Mouse (Mus musculus): ENCODE measurements around the gene Ptdss2. TPM values are rescaled to one million over a fixed set of nuclear protein-coding genes. Genes with fewer than 3 reads are reported as not detected.

Gene Ptdss2
- total and polyA plus RNA-seq, 2 experiments from 2014 or later, result 35.5 to 54.8 TPM

- Histone ChIP-seq H3K27ac (ENCODE audit: low read depth) (no peak overlapping the region), H3K9me3 (replicated peaks; ENCODE audit: control insufficient read depth, low read length) (no peaks in the 10 kb centered on the region), H3K36me3 (replicated peaks; ENCODE audit: control insufficient read depth, insufficient read depth, low read length) (peaks cover 27% of the 10 kb centered on the region), H3K4me1 (ENCODE audit: control insufficient read depth, insufficient read depth) (no peaks in the 10 kb centered on the region), H3K27me3 (ENCODE audit: control insufficient read depth, insufficient read depth, low read length) (no peaks in the 10 kb centered on the region), H3K4me2 (ENCODE audit: low read depth, low read length) (no peak overlapping the region), H3K9ac (replicated peaks; ENCODE audit: low read depth, low read length) (no peak overlapping the region), H3K4me3 (ENCODE audit: low read depth, low read length) (no peak overlapping the region)
- TF ChIP-seq EP300 (IDR thresholded peaks at IDR 0.05; ENCODE audit: low read depth) (no peak), CTCF (IDR thresholded peaks at IDR 0.05; ENCODE audit: low read depth) (peak; percentile 41)
- ATAC-seq (ENCODE audit: insufficient read depth, low read depth), result peak; percentile 11; the same call in 1 of the 2 replicates
- no peak for DNase-seq (ENCODE audit: low spot score)
- 54% methylated on average over 5 of the region's 5 CpGs for WGBS
These were observed 20.9 kb downstream of the Ptdss2 start for GRCm38 (mm10) chr7:141143112-141143511.

GRCm38 (mm10) chr7:141143861-141144260, 21.7 kb downstream of the Ptdss2 start:
- 79% methylated on average over 2 of the region's 2 CpGs for WGBS
- Histone ChIP-seq H3K9ac (replicated peaks; ENCODE audit: low read depth, low read length) (no peak overlapping the region), H3K4me2 (ENCODE audit: low read depth, low read length) (no peak overlapping the region), H3K4me3 (ENCODE audit: low read depth, low read length) (no peak overlapping the region), H3K4me1 (ENCODE audit: control insufficient read depth, insufficient read depth) (no peaks in the 10 kb centered on the region), H3K27me3 (ENCODE audit: control insufficient read depth, insufficient read depth, low read length) (no peaks in the 10 kb centered on the region), H3K9me3 (replicated peaks; ENCODE audit: control insufficient read depth, low read length) (no peaks in the 10 kb centered on the region), H3K27ac (ENCODE audit: low read depth) (no peak overlapping the region), H3K36me3 (replicated peaks; ENCODE audit: control insufficient read depth, insufficient read depth, low read length) (peaks cover 23% of the 10 kb centered on the region)
- TF ChIP-seq EP300 (IDR thresholded peaks at IDR 0.05; ENCODE audit: low read depth), result no peak
- TF ChIP-seq CTCF (IDR thresholded peaks at IDR 0.05; ENCODE audit: low read depth), result no peak
- DNase-seq (ENCODE audit: low spot score), result no peak
- no peak for ATAC-seq (ENCODE audit: insufficient read depth, low read depth)

- H3K27me3 ChIP-seq (ENCODE audit: control insufficient read depth, insufficient read depth, low read length), result no peaks in the 10 kb centered on the region
- H3K36me3 ChIP-seq (replicated peaks; ENCODE audit: control insufficient read depth, insufficient read depth, low read length), result peaks cover 15% of the 10 kb centered on the region
- no peak overlapping the region for H3K9ac ChIP-seq (replicated peaks; ENCODE audit: low read depth, low read length)
- ATAC-seq (ENCODE audit: insufficient read depth, low read depth), result no peak
- no peak overlapping the region for H3K27ac ChIP-seq (ENCODE audit: low read depth)
- no peaks in the 10 kb centered on the region for H3K9me3 ChIP-seq (replicated peaks; ENCODE audit: control insufficient read depth, low read length)
- H3K4me3 ChIP-seq (ENCODE audit: low read depth, low read length), result no peak overlapping the region
- WGBS, result 92% methylated on average over 3 of the region's 3 CpGs
- no peaks in the 10 kb centered on the region for H3K4me1 ChIP-seq (ENCODE audit: control insufficient read depth, insufficient read depth)
- H3K4me2 ChIP-seq (ENCODE audit: low read depth, low read length), result no peak overlapping the region
- no peak for DNase-seq (ENCODE audit: low spot score)
- TF ChIP-seq CTCF (IDR thresholded peaks at IDR 0.05; ENCODE audit: low read depth), result no peak
These were observed 22.5 kb downstream of the Ptdss2 start for GRCm38 (mm10) chr7:141144650-141145049.

GRCm38 (mm10) chr7:141145403-141145802, 23.2 kb downstream of the Ptdss2 start:
- Histone ChIP-seq H3K27me3 (ENCODE audit: control insufficient read depth, insufficient read depth, low read length) (no peaks in the 10 kb centered on the region), H3K4me2 (ENCODE audit: low read depth, low read length) (no peak overlapping the region), H3K27ac (ENCODE audit: low read depth) (no peak overlapping the region), H3K9me3 (replicated peaks; ENCODE audit: control insufficient read depth, low read length) (no peaks in the 10 kb centered on the region), H3K4me3 (ENCODE audit: low read depth, low read length) (no peak overlapping the region), H3K4me1 (ENCODE audit: control insufficient read depth, insufficient read depth) (no peaks in the 10 kb centered on the region), H3K9ac (replicated peaks; ENCODE audit: low read depth, low read length) (no peak overlapping the region), H3K36me3 (replicated peaks; ENCODE audit: control insufficient read depth, insufficient read depth, low read length) (peaks cover 15% of the 10 kb centered on the region)
- no peak for TF ChIP-seq EP300 (IDR thresholded peaks at IDR 0.05; ENCODE audit: low read depth)
- no peak for TF ChIP-seq CTCF (IDR thresholded peaks at IDR 0.05; ENCODE audit: low read depth)
- DNase-seq (ENCODE audit: low spot score) (no peak), ATAC-seq (ENCODE audit: insufficient read depth, low read depth) (no peak)
- WGBS, result 52% methylated on average over 1 of the region's 1 CpGs

- H3K9ac ChIP-seq (replicated peaks; ENCODE audit: low read depth, low read length), result no peak overlapping the region
These were observed 23.9 kb downstream of the Ptdss2 start for GRCm38 (mm10) chr7:141146043-141146595.

GRCm38 (mm10) chr7:141147044-141147443, 24.9 kb downstream of the Ptdss2 start:
- WGBS, result 64% methylated on average over 6 of the region's 6 CpGs
- peaks cover 29% of the 10 kb centered on the region for H3K36me3 ChIP-seq (replicated peaks; ENCODE audit: control insufficient read depth, insufficient read depth, low read length)
- ATAC-seq (ENCODE audit: insufficient read depth, low read depth), result no peak

More at GRCm38 (mm10) chr7:141146043-141146595, 23.9 kb downstream of the Ptdss2 start:
- no peak for DNase-seq (ENCODE audit: low spot score)
- Histone ChIP-seq H3K4me1 (ENCODE audit: control insufficient read depth, insufficient read depth) (no peaks in the 10 kb centered on the region), H3K27ac (ENCODE audit: low read depth) (no peak overlapping the region), H3K4me3 (ENCODE audit: low read depth, low read length) (no peak overlapping the region), H3K27me3 (ENCODE audit: control insufficient read depth, insufficient read depth, low read length) (no peaks in the 10 kb centered on the region), H3K4me2 (ENCODE audit: low read depth, low read length) (no peak overlapping the region), H3K36me3 (replicated peaks; ENCODE audit: control insufficient read depth, insufficient read depth, low read length) (peaks cover 19% of the 10 kb centered on the region), H3K9me3 (replicated peaks; ENCODE audit: control insufficient read depth, low read length) (no peaks in the 10 kb centered on the region)
- no peak for ATAC-seq (ENCODE audit: insufficient read depth, low read depth)
- WGBS, result 87% methylated on average over 12 of the region's 12 CpGs
- TF ChIP-seq CTCF (IDR thresholded peaks at IDR 0.05; ENCODE audit: low read depth) (no peak), EP300 (IDR thresholded peaks at IDR 0.05; ENCODE audit: low read depth) (no peak)

More at GRCm38 (mm10) chr7:141147044-141147443, 24.9 kb downstream of the Ptdss2 start:
- H3K4me2 ChIP-seq (ENCODE audit: low read depth, low read length), result no peak overlapping the region
- no peak overlapping the region for H3K9ac ChIP-seq (replicated peaks; ENCODE audit: low read depth, low read length)
- H3K4me3 ChIP-seq (ENCODE audit: low read depth, low read length), result no peak overlapping the region
- no peaks in the 10 kb centered on the region for H3K27me3 ChIP-seq (ENCODE audit: control insufficient read depth, insufficient read depth, low read length)
- no peaks in the 10 kb centered on the region for H3K9me3 ChIP-seq (replicated peaks; ENCODE audit: control insufficient read depth, low read length)
- TF ChIP-seq EP300 (IDR thresholded peaks at IDR 0.05; ENCODE audit: low read depth), result no peak
- no peak for TF ChIP-seq CTCF (IDR thresholded peaks at IDR 0.05; ENCODE audit: low read depth)
- H3K4me1 ChIP-seq (ENCODE audit: control insufficient read depth, insufficient read depth), result no peaks in the 10 kb centered on the region
- no peak for DNase-seq (ENCODE audit: low spot score)
- no peak overlapping the region for H3K27ac ChIP-seq (ENCODE audit: low read depth)
